Mouse (Mus musculus) testis, postnatal 10 days (tissue): Measurements from ENCODE around the gene Eif4e1b.

Source experiments
- DNase-seq: peaks from one replicate; pipeline ENCODE4 v3.0.0; 2021; ENCODE audit warnings: low spot score

The Eif4e1b gene

DNA sequence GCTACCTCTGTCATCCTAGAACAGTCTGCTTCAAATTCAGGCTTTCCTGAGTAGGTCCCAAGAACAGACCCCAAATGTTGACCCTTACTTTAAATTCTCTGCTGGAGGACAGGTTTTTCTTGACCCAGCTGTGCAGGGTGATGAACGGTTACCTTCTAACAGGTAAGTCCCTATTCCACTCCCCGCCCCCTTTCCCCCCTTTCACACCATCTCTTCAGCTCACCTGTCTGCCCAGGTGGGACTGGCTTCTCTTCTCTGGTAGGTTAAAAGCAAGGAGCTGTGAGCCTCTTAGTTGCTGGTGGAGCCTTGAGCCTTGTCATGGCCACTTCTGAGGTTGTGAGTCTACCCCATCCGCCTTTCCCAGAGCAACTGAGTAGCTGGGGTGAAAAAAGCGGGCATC, at the start of gene Eif4e1b:
Gene Eif4e1b (plus strand): TSS at position 301 of the 400 bp plus-strand sequence.
- DNase-seq = no peak

DNA sequence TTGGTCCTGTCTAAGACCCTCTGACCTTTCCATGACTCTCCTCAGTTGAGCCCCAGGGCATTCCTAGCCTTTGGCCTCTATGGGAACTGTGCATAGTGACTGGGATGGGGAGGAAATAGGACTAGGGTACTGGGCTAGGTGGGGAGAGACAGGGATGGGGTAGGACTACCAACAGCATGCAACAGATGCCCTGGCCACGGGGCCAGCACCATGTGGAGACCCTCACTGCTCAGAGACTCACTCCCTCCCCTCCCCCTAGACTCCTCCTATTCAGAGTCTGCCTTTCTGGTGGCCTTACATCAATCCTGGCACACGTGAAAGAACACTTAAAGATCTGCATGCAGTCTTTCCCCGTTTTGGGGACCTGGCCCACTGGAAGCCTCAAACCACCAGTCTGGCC, 46.9 kb upstream of the Eif4e1b start:
- no peak for DNase-seq

DNA sequence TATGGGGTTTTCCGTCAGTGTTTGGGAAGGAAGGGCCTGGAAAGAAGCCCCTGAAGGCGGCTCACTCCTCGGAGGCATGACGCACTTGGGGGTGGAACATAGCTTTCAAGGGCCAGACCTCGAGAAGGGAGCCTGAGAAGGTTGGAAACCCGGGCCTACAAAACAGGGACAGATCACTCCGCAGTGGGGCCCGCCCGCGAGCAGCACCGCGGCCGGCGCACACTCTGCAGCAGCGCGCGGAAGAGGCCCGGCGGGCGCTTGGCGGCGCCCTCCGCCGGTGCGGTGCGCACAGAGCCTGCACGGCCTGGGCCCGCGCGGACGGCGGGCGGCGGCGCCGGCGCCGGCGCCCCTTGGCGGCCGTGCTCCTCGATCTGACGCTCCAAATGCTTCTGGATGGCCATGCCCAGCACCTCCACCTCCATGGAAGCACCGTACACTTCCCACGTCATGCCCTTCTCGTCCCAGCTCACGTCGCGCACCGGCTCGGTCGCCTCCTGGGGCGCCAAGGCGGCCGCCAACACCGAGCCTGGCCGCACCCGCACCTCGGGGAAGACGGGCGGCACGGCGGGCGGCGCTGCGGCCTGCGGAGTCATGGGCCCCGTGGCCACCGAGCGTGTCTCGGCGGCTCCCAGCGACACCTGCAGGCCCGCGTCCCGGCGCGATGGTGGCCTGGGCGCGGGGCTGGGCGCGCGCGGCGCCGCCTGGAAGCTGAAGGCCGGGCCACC, 46.1 kb upstream of the Eif4e1b start:
- peak; percentile 52 for DNase-seq

DNA sequence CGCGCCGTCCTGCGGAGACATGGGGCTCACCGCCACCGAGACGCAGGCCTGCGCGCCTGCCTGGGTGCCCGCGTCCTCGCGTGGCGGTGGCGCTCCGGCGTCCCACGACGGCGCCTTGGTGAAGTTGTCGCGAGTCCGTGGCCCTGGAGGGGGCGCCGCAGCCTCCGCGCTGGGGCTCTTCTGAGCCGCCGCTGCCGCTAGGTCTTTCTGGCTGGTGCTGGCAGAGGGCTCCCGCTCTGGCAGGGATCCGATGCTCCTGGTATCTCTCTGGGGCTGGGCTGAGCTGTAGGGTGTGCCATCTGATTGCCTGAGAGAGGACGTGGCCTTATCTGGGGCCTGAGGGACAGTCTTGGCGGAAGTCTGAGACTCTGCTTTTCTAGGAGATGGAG, 45.6 kb upstream of the Eif4e1b start:
- no peak for DNase-seq

DNA sequence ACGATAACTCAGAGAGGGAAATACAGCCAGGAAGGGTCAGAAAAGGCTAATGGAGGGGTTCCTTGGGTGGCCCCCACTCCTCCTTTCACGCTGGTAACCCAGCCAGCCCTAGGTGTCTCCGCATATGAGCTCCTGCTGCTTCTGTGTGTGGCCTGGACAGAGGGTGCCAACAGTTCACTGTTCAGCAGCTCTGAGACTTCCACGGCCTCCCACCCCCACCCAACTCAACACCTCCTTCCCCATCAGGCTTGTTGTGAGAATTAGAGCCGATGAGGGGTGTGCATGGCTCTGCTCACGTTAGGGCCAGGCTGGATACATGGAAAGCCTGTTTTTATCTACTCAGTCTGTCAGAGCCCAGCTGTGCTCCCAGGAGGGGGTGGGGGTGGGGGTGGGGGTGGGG, 37.7 kb upstream of the Eif4e1b start:
- DNase-seq = no peak

DNA sequence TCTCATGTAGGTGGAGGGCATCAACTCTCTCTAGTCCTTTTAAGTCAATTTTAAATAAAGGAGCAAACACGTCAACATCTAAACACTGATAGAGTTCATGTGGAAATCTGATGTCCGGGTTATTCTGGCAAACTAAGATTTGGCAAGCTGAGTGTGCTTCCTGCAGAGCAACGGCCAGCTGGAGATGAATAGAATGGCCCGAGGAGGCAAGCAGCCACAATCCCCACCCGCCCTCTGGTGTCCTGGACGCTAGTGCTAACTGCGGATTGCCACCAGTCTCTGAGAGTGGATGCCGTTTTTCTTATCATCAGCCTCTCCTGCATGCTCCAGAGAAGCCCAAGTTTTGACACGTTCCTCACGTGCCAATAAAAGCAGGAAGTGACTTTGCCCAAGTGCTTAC, 36.9 kb upstream of the Eif4e1b start:
- DNase-seq = no peak

DNA sequence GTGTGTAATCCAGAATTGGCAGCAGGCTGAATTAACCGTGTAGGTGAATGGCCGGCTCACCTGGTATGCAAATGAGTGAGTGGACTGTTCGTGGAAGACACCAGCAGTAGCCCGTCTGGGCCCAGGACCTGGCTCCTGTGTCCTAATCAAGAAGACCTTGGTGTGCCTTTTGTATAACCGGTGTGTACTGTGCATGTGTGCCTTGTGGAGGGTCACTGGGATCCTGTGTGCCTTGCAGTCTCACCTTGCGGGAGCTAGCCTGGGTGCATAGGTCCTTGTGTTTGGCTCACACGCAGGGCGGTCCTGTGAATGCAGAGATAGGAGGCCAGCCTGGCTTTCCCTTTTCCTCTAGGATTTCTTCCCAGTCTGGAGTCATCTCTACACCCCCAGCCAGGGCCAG, 35.6 kb upstream of the Eif4e1b start:
- no peak for DNase-seq

DNA sequence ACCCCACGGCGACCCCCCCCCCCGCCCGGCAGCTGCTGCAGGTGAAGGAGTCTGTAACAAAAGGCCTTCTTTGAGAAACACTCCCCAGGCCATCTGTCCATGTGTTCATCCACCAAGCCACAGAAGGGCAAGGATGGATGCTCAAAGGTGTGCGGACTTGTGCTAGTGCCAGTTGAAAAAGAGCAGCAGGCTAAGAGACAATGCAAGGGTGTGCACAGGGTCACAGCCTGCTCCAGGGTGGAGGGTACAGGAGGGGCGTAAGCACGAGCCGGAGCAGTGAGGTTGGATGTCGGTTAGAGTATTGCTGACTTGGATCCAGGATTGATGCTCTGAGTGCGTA, 35.1 kb upstream of the Eif4e1b start:
- DNase-seq = no peak

DNA sequence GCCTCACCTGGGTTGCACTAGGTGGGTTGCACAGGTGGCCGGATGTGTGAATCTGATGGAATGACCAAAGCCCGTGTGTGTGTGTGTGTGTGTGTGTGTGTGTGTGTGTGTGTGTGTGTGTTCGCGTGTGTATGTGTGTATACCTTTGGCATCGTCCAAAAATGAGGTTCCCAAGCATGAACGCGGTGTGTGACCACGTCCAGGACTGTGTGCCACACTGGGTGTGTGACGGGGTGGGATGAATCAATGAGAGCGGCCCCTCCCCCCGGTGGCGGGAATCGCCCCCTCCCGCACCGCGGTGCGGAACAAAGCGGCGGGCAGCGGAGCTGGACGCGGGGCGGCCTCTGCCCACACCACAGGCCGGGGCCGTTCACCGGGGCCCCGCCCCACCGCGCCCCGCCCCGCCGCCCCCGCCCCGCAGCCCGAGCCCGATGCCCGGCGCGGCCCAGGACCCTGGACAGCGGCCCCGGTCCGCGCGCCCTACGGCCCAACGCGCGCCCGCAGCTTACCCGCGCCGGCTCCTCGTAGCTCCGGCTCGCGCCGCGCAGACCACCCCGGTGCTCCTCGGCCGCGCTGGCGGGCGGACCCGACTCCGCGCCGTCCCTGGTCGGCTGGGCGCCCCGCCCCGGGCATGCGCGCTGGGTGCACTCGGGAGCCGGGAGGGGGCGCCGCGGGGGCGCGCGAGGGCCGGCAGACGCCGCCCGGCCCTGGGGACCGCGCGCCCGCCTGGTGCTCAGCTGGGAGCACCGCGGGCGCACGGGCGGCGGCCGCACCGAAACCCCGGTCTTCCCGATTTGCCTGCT, 34.5 kb upstream of the Eif4e1b start:
- peak; percentile 68 for DNase-seq

DNA sequence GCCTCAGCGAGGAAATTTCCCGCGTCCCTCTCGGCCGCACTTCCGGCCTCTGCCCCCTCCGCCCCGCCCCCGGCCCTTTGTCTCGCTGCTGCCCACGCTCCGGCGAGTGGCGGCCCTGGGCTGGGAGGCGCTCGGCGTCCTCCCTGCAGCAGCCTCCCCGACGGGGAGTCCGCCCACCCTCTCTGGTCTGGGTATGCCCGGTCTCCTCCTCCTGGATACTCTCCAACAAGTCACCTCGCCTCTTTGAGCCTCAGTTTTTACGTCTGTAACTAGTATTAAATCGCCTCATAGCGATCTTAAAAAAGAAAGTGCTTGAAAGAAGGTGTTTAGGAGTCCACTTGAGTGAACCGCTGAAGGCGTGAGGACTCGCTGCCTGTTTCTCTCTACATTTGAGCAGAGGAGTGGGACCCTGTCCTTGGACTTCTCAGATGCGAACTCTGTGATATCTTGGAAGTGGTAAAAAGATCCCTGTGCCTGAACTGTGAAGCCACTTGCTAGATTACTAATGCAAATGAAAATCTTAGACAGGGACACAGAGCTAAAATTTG, 33.9 kb upstream of the Eif4e1b start, which contains the start of gene Gprin1:
Gene Gprin1 (minus strand): TSS at position 11 of the 548 bp plus-strand sequence.
- DNase-seq = no peak

DNA sequence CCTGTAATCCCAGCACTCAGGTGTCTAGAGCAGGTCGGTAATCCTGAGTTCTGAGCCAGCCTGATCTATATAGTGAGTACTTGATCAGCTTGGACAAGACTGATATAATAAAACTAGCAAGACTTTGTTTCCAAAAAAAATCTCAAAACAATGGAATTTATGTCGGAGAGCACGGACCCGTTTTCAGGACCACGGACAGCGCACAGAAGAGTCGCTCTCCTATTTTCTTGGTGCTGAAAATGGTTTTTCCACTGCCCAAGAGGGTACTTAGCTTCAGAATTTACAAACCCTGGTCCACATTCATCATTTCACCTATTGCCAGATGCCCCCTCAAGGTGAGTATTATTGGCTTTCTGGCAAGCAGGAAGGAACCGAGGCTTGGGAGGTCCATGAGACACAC, 33.1 kb upstream of the Eif4e1b start:
- peak; percentile 78 for DNase-seq

DNA sequence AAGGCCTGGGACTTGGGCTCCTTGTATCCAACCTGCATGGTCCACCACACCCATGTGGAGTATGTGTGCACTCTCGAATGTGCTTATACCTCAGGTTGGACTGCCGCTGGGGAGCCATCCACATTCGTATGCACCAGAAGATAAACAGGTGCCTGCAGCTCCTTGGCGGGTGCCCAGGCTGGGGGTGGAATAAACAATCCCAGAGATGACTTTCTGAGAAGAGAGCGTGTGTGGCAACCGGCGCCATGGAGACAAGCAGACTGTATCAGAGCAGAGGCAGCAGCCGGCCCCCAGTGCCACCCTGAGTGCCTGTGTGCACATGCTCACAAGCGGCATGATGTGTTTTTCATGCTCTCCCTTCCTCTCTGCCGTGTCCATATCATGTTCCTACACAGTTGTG, 31.1 kb upstream of the Eif4e1b start:
- no peak for DNase-seq

DNA sequence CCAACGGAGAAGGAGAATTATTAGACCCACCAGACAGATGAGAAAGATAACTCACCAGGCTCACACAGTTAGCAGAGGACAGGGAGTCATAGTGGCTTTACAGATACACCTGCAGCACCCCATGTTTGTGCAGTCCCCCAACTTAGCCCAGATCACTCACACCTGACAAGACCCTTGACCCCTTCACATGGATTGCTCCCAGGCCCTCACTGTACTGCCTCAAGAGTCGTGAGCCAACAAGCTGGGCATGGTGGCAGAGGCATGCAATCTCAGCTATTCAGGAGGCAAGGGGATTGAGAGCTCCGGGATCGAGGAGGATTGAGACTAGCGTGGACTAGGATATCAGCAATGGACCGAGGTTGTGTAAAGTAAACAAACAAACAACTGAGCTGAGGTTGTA, 30.1 kb upstream of the Eif4e1b start:
- DNase-seq = no peak

DNA sequence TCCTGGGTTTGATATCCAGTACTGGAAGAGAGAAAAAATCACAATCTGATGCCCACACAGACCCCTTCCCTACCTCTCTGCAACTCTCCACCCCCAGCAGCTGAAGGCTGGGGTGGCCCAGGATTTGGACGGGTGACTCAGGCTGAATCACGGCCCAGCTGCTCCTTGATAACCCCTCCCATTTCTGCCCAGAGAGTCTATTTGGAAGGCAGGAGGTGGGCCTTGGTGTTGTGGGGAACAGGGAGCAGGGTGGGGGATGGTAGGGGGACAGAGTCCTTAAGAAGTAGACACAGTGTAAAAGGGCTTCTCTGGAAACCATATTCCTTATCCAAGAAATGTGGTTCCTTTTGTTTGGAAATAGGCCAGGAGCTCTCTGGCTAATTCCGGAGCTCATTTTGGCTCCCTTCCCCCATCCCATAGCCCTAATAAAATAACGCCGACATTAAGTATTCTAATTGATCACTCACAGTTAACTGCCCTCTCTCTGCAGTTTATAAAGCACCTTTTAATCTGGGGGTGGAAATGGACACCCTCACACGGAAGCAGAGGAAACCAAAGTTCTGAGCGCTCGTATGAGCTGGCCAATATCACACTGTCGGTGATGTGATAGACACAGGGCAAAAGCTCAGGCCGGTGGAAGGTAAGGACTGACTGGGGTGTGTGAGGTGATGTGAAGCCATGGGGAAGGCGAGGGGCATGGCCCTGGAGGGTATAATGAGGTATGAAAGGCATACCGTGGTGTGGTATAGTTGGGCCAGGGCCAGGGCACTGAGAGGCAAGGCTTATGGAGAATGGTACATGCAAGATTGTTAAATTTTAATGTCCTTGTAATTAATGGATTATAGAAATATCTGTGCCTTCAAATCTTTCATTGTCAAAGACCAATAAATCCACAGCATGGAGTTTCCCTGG, 29.4 kb upstream of the Eif4e1b start:
- DNase-seq = no peak

DNA sequence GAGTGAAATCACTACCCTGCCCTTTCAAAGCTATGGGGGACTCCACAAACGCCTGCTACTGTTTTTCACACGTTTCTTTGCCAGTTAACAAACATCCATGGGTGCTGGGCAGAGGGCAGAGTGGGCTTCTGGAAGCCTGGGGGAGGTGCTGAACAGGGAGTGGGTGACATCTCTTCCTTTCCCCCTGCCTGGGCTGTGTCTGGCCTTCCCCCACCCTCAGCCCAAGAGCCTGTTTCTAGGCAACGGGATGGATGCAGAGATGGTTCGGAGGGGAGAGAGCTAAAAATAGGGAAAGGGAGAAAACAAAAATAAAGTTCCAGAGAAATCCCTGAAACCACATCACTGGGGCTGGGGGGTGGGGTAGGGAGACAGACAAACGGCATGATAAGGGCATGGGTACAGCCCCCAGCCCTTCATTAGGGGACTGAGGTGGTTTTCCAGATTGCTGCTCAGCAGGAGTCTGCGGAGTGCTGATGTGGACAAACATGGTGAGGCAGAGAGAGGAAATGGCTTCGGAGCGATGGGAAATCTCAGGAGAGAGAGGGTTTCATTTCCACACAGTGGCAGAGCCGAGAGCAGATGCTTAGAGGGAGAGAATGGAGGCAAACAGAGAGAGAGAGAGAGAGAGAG, 28.5 kb upstream of the Eif4e1b start:
- DNase-seq = no peak

DNA sequence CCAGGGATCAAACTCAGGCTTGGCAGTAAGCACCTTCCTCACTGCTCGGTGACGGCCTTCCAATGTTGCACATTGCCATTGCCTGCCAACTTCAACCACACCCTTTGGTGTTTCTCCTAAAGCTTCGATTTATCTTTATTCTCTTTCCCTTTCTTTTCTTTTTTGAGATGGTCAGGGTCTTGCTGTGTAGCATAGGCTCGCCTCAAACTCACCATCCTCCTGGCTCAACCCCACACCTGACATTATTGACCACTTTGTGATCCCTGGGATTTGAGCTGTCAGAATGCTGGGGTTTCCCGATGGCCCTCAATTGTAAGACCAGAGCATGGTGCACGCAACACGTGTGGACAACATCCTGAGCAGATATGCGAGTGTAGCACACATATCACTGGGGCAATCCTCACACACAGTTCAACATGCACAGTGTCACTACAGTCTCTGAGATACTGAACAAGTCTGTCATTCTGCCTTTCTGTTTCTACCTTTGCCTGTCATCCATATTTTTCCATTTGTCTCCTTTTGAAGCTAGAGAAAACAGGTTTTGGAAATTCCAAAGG, 27.6 kb upstream of the Eif4e1b start:
- DNase-seq = no peak

DNA sequence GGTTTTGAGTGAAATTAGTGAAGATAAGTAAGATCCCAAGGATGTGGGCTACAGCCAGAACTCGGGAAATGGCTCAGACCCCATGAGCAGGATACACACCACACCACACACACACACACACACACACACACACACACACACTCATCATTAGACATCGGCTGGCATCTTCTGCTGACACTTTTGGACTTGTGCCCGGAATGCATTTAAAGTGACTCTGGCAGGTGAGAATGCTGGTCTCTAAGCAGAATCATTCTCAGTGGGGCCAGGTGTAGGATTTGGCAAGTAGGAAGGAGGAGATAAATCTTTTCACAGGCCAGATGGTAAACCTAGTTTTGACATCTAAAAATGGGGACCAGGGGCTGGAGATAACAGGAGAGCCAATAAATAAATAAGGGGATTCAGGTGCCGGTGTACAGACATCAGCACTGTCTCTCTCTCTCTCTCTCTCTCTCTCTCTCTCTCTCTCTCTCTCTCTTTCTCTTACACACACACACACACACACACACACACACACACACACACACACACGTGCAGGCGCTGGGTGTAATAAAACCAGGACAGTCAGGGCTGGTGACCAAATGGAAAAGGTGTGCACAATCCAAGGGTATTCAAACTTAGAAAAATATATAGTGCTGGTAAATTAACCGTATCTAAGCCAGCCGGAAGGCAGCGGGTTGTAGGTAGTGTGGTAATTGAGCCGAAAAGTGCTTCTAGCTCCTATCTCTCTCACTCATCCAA, 26.5 kb upstream of the Eif4e1b start:
- no peak for DNase-seq

DNA sequence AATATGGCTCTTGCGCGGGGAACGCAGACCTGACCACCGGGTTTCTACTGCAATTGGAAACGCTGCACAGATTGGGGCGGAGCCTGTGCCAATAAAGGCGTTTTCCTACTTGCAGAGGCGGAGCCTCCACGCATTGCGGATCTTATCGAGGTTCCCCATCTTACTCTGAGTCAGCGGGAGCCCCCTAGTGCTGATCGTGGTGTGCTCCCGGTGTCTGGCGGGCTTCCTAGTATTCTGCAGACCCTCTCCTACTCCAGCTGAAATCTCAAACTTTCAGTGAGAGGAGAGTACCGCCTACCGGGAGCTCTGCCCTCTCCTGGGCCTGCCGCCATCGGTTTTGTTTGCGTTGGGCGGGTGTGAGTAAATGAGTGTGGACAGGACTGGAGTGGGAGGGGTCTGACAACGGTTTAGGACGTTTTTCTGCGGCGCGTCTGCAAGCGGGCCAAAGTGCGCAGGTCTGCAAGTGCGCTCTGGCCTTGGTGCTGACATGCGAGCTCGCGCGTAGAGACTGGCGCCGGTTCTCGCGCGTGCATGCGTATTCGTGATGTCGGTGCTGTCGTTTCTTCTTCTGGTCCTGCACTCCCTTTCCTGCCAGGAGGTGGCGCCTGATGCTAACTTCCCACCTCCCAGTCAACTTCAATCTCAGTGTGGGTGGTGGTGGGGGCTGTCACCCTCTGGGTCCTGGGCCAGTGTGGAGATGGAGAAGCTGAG, 25.6 kb upstream of the Eif4e1b start:
- DNase-seq = peak; percentile 90

DNA sequence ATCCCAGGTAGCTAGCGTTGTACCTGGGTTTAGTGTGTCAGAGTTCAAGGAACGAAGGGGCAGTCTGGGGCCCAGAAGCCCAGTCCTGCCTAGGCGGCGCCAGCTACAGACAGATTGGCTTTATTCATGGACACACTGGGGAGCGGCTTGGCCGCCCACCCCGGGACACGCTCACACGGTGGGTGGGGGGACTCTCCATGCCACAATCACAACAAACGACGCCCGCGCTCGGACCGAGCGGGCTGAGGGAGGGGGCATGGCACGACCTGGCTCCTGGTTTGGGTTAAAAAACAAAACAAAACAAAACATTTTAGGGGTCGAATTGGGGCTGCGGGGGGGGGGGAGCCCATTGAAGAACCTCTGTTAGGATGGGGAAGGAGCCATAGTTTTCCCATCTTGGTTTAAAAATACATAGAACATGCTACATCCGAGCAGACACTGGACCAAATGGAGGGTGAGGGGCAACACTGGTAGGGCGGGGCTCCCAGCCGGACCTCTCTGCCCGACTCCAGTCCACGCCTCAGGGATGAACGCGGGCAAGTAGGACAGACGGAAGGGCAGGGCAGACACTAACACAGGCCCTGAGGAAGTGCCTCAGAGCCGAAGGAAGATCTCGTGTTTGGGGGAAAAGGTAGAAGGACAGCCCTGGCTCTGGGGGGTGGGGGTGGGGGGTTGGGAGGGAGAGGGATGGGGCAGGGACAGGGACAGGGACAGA, 24.9 kb upstream of the Eif4e1b start:
- DNase-seq = peak; percentile 48
